ENCODE assay signal across 8 mouse cellular contexts in genomic region chr10:18055009-18055695, GRCm38 (mm10). TPM values are rescaled to one million over a fixed set of nuclear protein-coding genes. Genes with fewer than 3 reads are reported as not detected.
A peak's percentile ranks its signal among the peaks of the same experiment; 100 is the strongest.
DNase-seq lines count a peak whose midpoint lies in the region; ATAC-seq lines count a peak whose summit lies in the region.

No protein-coding gene starts in this region.

- no peaks in the 10 kb centered on the region for H3K9me3 ChIP-seq in hindbrain, embryonic 16.5 days (ENCODE audit: control insufficient read depth, low read length)

- H3K4me2 ChIP-seq in hindbrain, embryonic 16.5 days (ENCODE audit: low read length): peak overlapping the region; percentile 80

- H3K4me3 ChIP-seq in hindbrain, embryonic 16.5 days (ENCODE audit: low read length): peak overlapping the region; percentile 91

- 2% methylated on average over 48 of the region's 61 CpGs for WGBS in hindbrain, embryonic 16.5 days

- H3K27me3 ChIP-seq in hindbrain, embryonic 16.5 days (replicated peaks; ENCODE audit: control insufficient read depth, insufficient read depth, low read length): no peaks in the 10 kb centered on the region

- peak overlapping the region; percentile 95 for H3K9ac ChIP-seq in hindbrain, embryonic 16.5 days (ENCODE audit: low read depth, low read length)

- DNase-seq in WW6 (ENCODE audit: low read depth, low spot score): peak; percentile 50
- peak; percentile 79 to 85 for DNase-seq in cerebellum, postnatal 36 days
- peak; percentile 78 for DNase-seq in gastrocnemius, adult 18-20 months (ENCODE audit: low spot score)
- DNase-seq in left cerebral cortex, adult 11 months (ENCODE audit: low spot score): peak; percentile 80
- peak; percentile 86 for DNase-seq in lung, postnatal 36 days
- DNase-seq in retina, postnatal 1 day: peak; percentile 94
- DNase-seq in thymus, postnatal 4 days: peak; percentile 90

- H3K36me3 ChIP-seq in hindbrain, embryonic 16.5 days (ENCODE audit: control insufficient read depth, insufficient read depth, low read length): no peaks in the 10 kb centered on the region

- H3K27ac ChIP-seq in hindbrain, embryonic 16.5 days (ENCODE audit: low read depth, low read length): peak overlapping the region; percentile 96

- peak; percentile 98 for ATAC-seq in hindbrain, embryonic 16.5 days

- H3K4me1 ChIP-seq in hindbrain, embryonic 16.5 days (ENCODE audit: control insufficient read depth, insufficient read depth, low read depth, low read length): peaks cover 18% of the 10 kb centered on the region

RNA-seq across cellular contexts. Expression of gene Reps1, which starts 0.5 kb away (rescaled TPM):
- 10 to 100 TPM; 24.0 to 27.8 TPM for total RNA-seq in gastrocnemius, adult 18-20 months (2021)
- 11.7 and 15.2 TPM in 2 replicates for polyA plus RNA-seq in hindbrain, embryonic 16.5 days (2015; fragmentation: Nextera tagmentation; extraction: Ambion mirVana)

RNA-seq across cellular contexts. Expression of gene Abracl, which starts 32.1 kb away (rescaled TPM):
- 1 to 10 TPM; 1.9 to 2.7 TPM for total RNA-seq in gastrocnemius, adult 18-20 months (2021)
- polyA plus RNA-seq in hindbrain, embryonic 16.5 days (2015; fragmentation: Nextera tagmentation; extraction: Ambion mirVana): 51.6 and 51.7 TPM in 2 replicates

Comparison
In these comparisons a context has a peak if more than half of its experiments do, and no peak if none do; other contexts are left out.
1. Peak in every context shown above with its lines: DNase-seq, ATAC-seq, H3K4me3 ChIP-seq and H3K27ac ChIP-seq.